Mouse (Mus musculus): ENCODE results near the gene Hist1h2ba.

- TF ChIP-seq POLR2A (IDR thresholded peaks at IDR 0.05; ENCODE audit: control insufficient read depth, low read depth, low read length) (no peak), CTCF (IDR thresholded peaks at IDR 0.05; ENCODE audit: control insufficient read depth, insufficient read depth, insufficient replicate concordance, low read depth, low read length) (no peak)
Observed at GRCm38 (mm10) chr13:23893269-23893593, 40.7 kb downstream of the Hist1h2ba start.

Measured in testis, adult 2 months (tissue).